Mouse (Mus musculus) limb, embryonic 13.5 days (tissue): ENCODE data around the gene Emc10. TPM values are rescaled to one million over a fixed set of nuclear protein-coding genes. Genes with fewer than 3 reads are reported as not detected.

Experiments
- ATAC-seq: fragments of 200-750 bp; cut with Nextera tagmentation; 2 replicates; pipeline ENCODE4 v1.8.0; 2017; ENCODE audit warnings: low read depth, moderate number of reproducible peaks, moderate TSS enrichment; ENCODE audit not compliant: low FRiP score
- H3K27ac ChIP-seq: fragments of 300-500 bp; sonication (generic); 2 replicates; pipeline ENCODE4 v1.5.1; 2015; ENCODE audit warnings: inconsistent platforms, mild to moderate bottlenecking, moderate library complexity
- H3K27me3 ChIP-seq: fragments of 300-500 bp; sonication (generic); 2 replicates; pipeline ENCODE4 v1.6.1; 2015; ENCODE audit warnings: mild to moderate bottlenecking, inconsistent platforms
- H3K36me3 ChIP-seq: fragments of 300-500 bp; sonication (generic); 2 replicates; pipeline ENCODE4 v1.6.1; 2015; ENCODE audit warnings: inconsistent platforms, mild to moderate bottlenecking, moderate library complexity
- H3K4me1 ChIP-seq: fragments of 300-500 bp; sonication (generic); 2 replicates; pipeline ENCODE4 v1.6.1; 2015; ENCODE audit warnings: inconsistent platforms
- H3K4me2 ChIP-seq: fragments of 300-500 bp; sonication (generic); replicated peaks from 2 replicates; pipeline ENCODE4 v1.6.1; 2015; ENCODE audit warnings: inconsistent platforms, mild to moderate bottlenecking, moderate library complexity
- H3K4me3 ChIP-seq: fragments of 300-500 bp; sonication (generic); 2 replicates; pipeline ENCODE4 v1.5.1; 2015; ENCODE audit warnings: moderate library complexity, mild to moderate bottlenecking, inconsistent platforms
- H3K9ac ChIP-seq: fragments of 300-500 bp; sonication (generic); 2 replicates; pipeline ENCODE4 v1.6.1; 2015; ENCODE audit warnings: mild to moderate bottlenecking, inconsistent platforms
- H3K9me3 ChIP-seq: fragments of 300-500 bp; sonication (generic); 2 replicates; pipeline ENCODE4 v1.6.1; 2016; ENCODE audit warnings: inconsistent platforms
- WGBS: fragments of 180-500 bp; shearing (Covaris S2); methylation state at CpG from one replicate; pipeline ENCODE4 v1.1.7; 2015; 5-methylcytosine and 5-hydroxymethylcytosine counted together
- polyA plus RNA-seq: library from polyadenylated mRNA; unstranded; fragments of >200 nt; fragmentation: Nextera tagmentation; extraction: Ambion mirVana; gene quantifications from 2 replicates; pipeline ENCODE4 v1.2.1, GENCODE M21; 2015

Emc10 gene
- polyA plus RNA-seq, 1 experiment from 2014 or later, result 104 TPM

- H3K27me3 ChIP-seq, result peaks cover 48% of the 10 kb centered on the region
- H3K9ac ChIP-seq, result no peak overlapping the region
- H3K4me2 ChIP-seq, result no peak overlapping the region
- H3K36me3 ChIP-seq, result peaks cover 13% of the 10 kb centered on the region
- peaks cover 24% of the 10 kb centered on the region for H3K4me1 ChIP-seq
- no peak for ATAC-seq
- no peak overlapping the region for H3K27ac ChIP-seq
- 0 out of 2 replicates have a peak overlapping the region, but pooled peaks have one; percentile 70 for H3K4me3 ChIP-seq
- H3K9me3 ChIP-seq, result no peaks in the 10 kb centered on the region
- WGBS, result 86% methylated on average over 10 of the region's 10 CpGs
Observed at GRCm38 (mm10) chr7:44466006-44466887, 30.1 kb downstream of the Emc10 start.

GRCm38 (mm10) chr7:44465111-44465510, 31.2 kb downstream of the Emc10 start, which contains the start of gene Aspdh:
Gene Aspdh (plus strand): TSS chr7:44465391.
- Histone ChIP-seq H3K9me3 (no peaks in the 10 kb centered on the region), H3K9ac (no peak within 1 kb of the TSS), H3K4me2 (no peak within 1 kb of the TSS), H3K36me3 (peaks cover 12% of the 10 kb centered on the region; the same call in 1 of the 2 replicates), H3K4me1 (peaks cover 24% of the 10 kb centered on the region), H3K27ac (no peak within 1 kb of the TSS), H3K4me3 (no peak within 1 kb of the TSS), H3K27me3 (peaks cover 59% of the 10 kb centered on the region)
- WGBS, result 44% methylated on average over 2 of the region's 2 CpGs
- no peak for ATAC-seq

GRCm38 (mm10) chr7:44464511-44464910, 31.8 kb downstream of the Emc10 start:
- no peak for ATAC-seq
- Histone ChIP-seq H3K4me3 (no peak overlapping the region), H3K27me3 (peaks cover 65% of the 10 kb centered on the region), H3K4me1 (peaks cover 24% of the 10 kb centered on the region), H3K4me2 (no peak overlapping the region), H3K27ac (no peak overlapping the region), H3K9me3 (no peaks in the 10 kb centered on the region), H3K9ac (no peak overlapping the region), H3K36me3 (peaks cover 10% of the 10 kb centered on the region; the same call in 1 of the 2 replicates)
- WGBS, result 25% methylated on average over 4 of the region's 4 CpGs

GRCm38 (mm10) chr7:44463556-44464225, 32.6 kb downstream of the Emc10 start:
- Histone ChIP-seq H3K4me1 (peaks cover 17% of the 10 kb centered on the region), H3K4me3 (no peak overlapping the region), H3K27me3 (peaks cover 73% of the 10 kb centered on the region), H3K27ac (no peak overlapping the region), H3K4me2 (no peak overlapping the region), H3K36me3 (peaks cover 8% of the 10 kb centered on the region; the same call in 1 of the 2 replicates), H3K9me3 (no peaks in the 10 kb centered on the region), H3K9ac (no peak overlapping the region)
- 84% methylated on average over 10 of the region's 10 CpGs for WGBS
- no peak for ATAC-seq

GRCm38 (mm10) chr7:44463056-44463425, 33.3 kb downstream of the Emc10 start:
- no peak for ATAC-seq
- Histone ChIP-seq H3K4me1 (peaks cover 14% of the 10 kb centered on the region), H3K36me3 (peaks cover 8% of the 10 kb centered on the region; the same call in 1 of the 2 replicates), H3K27me3 (peaks cover 78% of the 10 kb centered on the region), H3K4me2 (peak overlapping the region; percentile 65), H3K27ac (no peak overlapping the region), H3K4me3 (peak overlapping the region; percentile 38), H3K9me3 (0 out of 2 replicates have a peak, but pooled peaks cover 6% of the 10 kb centered on the region), H3K9ac (peak overlapping the region; percentile 39; the same call in 1 of the 2 replicates)
- WGBS, result 19% methylated on average over 7 of the region's 8 CpGs

GRCm38 (mm10) chr7:44462218-44463055, 33.9 kb downstream of the Emc10 start:
- H3K27ac ChIP-seq, result no peak overlapping the region
- ATAC-seq, result no peak
- peak overlapping the region; percentile 65 for H3K4me2 ChIP-seq
- peak overlapping the region; percentile 39; the same call in 1 of the 2 replicates for H3K9ac ChIP-seq
- peaks cover 84% of the 10 kb centered on the region for H3K27me3 ChIP-seq
- peaks cover 13% of the 10 kb centered on the region for H3K4me1 ChIP-seq
- H3K9me3 ChIP-seq, result 0 out of 2 replicates have a peak, but pooled peaks cover 8% of the 10 kb centered on the region
- H3K36me3 ChIP-seq, result peaks cover 8% of the 10 kb centered on the region; the same call in 1 of the 2 replicates
- H3K4me3 ChIP-seq, result peak overlapping the region; percentile 38
- WGBS, result 12% methylated on average over 77 of the region's 77 CpGs

- no peak; the same call in 1 of the 2 replicates for ATAC-seq
- no peak overlapping the region for H3K9ac ChIP-seq
- H3K4me1 ChIP-seq, result peaks cover 9% of the 10 kb centered on the region
- H3K4me2 ChIP-seq, result peak overlapping the region; percentile 65; the same call in 1 of the 2 replicates
- H3K9me3 ChIP-seq, result 0 out of 2 replicates have a peak, but pooled peaks cover 8% of the 10 kb centered on the region
- H3K27ac ChIP-seq, result no peak overlapping the region
- peaks cover 87% of the 10 kb centered on the region for H3K27me3 ChIP-seq
- no peak overlapping the region for H3K4me3 ChIP-seq
- WGBS, result 48% methylated on average over 57 of the region's 57 CpGs
- H3K36me3 ChIP-seq, result peaks cover 8% of the 10 kb centered on the region; the same call in 1 of the 2 replicates
Observed at GRCm38 (mm10) chr7:44461503-44462217, 34.7 kb downstream of the Emc10 start.

- H3K9me3 ChIP-seq, result 0 out of 2 replicates have a peak, but pooled peaks cover 8% of the 10 kb centered on the region
- no peak overlapping the region for H3K9ac ChIP-seq
- H3K27ac ChIP-seq, result no peak overlapping the region
- no peak for ATAC-seq
- 73% methylated on average over 31 of the region's 31 CpGs for WGBS
- H3K4me1 ChIP-seq, result peaks cover 9% of the 10 kb centered on the region
- peaks cover 8% of the 10 kb centered on the region; the same call in 1 of the 2 replicates for H3K36me3 ChIP-seq
- H3K4me3 ChIP-seq, result no peak overlapping the region
- H3K4me2 ChIP-seq, result no peak overlapping the region
- H3K27me3 ChIP-seq, result peaks cover 86% of the 10 kb centered on the region
Observed at GRCm38 (mm10) chr7:44460767-44461502, 35.4 kb downstream of the Emc10 start.

- Histone ChIP-seq H3K4me1 (peaks cover 9% of the 10 kb centered on the region), H3K36me3 (peaks cover 8% of the 10 kb centered on the region; the same call in 1 of the 2 replicates), H3K27me3 (peaks cover 77% of the 10 kb centered on the region), H3K27ac (no peak overlapping the region), H3K9ac (no peak overlapping the region), H3K4me3 (no peak overlapping the region), H3K4me2 (no peak overlapping the region), H3K9me3 (0 out of 2 replicates have a peak, but pooled peaks cover 8% of the 10 kb centered on the region)
- no peak for ATAC-seq
- WGBS, result 72% methylated on average over 6 of the region's 6 CpGs
Observed at GRCm38 (mm10) chr7:44460067-44460466, 36.3 kb downstream of the Emc10 start.

GRCm38 (mm10) chr7:44456302-44456701, 40.0 kb downstream of the Emc10 start:
- no peak overlapping the region for H3K4me2 ChIP-seq
- H3K9me3 ChIP-seq, result 0 out of 2 replicates have a peak, but pooled peaks cover 8% of the 10 kb centered on the region
- peaks cover 48% of the 10 kb centered on the region for H3K27me3 ChIP-seq
- H3K36me3 ChIP-seq, result 0 out of 2 replicates have a peak, but pooled peaks cover 2% of the 10 kb centered on the region
- H3K4me3 ChIP-seq, result no peak overlapping the region
- H3K27ac ChIP-seq, result no peak overlapping the region
- H3K9ac ChIP-seq, result no peak overlapping the region
- ATAC-seq, result no peak
- no peaks in the 10 kb centered on the region for H3K4me1 ChIP-seq
- 88% methylated on average over 1 of the region's 1 CpGs for WGBS
